Mouse (Mus musculus) cerebral cortex, adult 2 months (tissue): Measurements from ENCODE around the gene Speer1.

Experiments
- WGBS: fragments of 180-500 bp; shearing (Covaris S2); methylation state at CpG from one replicate; pipeline ENCODE4 v1.1.7; 2018; 5-methylcytosine and 5-hydroxymethylcytosine counted together

The Speer1 gene

GRCm38 (mm10) chr5:11341216-11341615 is at the start of gene Speer1:
Speer1 (plus strand) TSS chr5:11341516.
- 64% methylated on average over 1 of the region's 4 CpGs for WGBS
